Mouse (Mus musculus): ENCODE data around the gene AI464131. TPM values are rescaled to one million over a fixed set of nuclear protein-coding genes. Genes with fewer than 3 reads are reported as not detected.

AI464131 gene
- total RNA-seq (2014; rRNA removed), result 15.9 and 21.7 TPM in 2 replicates
- 27.9 and 28.9 TPM in 2 replicates for polyA plus RNA-seq (2012; rRNA removed)

GRCm38 (mm10) chr4:41502986-41503412 lies at the start of gene AI464131:
AI464131 (minus strand) TSS chr4:41503076.
- TF ChIP-seq CTCF (IDR thresholded peaks at IDR 0.05; ENCODE audit: low read depth, low read length), result no peak
- TF ChIP-seq POLR2A (IDR thresholded peaks at IDR 0.05; ENCODE audit: extremely low read depth, insufficient read depth, low read length), result peak; percentile 80; the same call in 1 of the 2 replicates
- Histone ChIP-seq H3K4me1 (ENCODE audit: control insufficient read depth, insufficient read depth, low read length) (peaks cover 21% of the 10 kb centered on the region), H3K9ac (ENCODE audit: low read depth, low read length) (peak within 1 kb of the TSS; percentile 61), H3K4me3 (ENCODE audit: insufficient read depth, low read depth, low read length) (peak within 1 kb of the TSS; percentile 65), H3K27me3 (ENCODE audit: control insufficient read depth, insufficient read depth, low read length) (no peaks in the 10 kb centered on the region), H3K27ac (replicated peaks; ENCODE audit: insufficient read depth, low read depth, low read length) (peak within 1 kb of the TSS; percentile 76), H3K79me2 (ENCODE audit: control insufficient read depth, insufficient read depth, low read length) (peaks cover 19% of the 10 kb centered on the region), H3K36me3 (ENCODE audit: control insufficient read depth, insufficient read depth, low read length) (peaks cover 9% of the 10 kb centered on the region; the same call in 1 of the 2 replicates)
- peak; percentile 91 for DNase-seq (ENCODE audit: extremely low read depth, low read depth, low spot score)
- WGBS, result under 1% methylated on average over 18 of the region's 18 CpGs

DNA sequence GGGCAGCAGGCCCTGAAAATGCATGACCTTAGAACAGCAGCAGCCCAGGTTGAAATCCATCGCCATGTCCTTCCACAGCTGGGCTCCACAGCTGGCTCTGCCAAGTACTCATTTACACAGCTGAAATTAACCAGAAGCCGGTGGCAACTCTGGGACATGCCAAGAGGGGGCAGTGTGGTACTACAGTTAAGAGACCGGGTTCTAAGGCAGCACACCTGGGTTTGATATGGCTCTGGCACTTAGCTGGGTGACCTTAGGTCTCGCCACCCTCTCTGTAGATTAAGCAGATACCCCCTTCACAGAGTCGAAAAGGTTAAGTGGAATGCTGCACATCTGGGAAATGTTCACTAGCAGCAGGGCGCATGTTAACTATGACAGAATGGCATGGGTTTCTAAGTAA lies 49.7 kb upstream of the AI464131 start:
- no peak overlapping the region for H3K9ac ChIP-seq (ENCODE audit: low read depth, low read length)
- no peaks in the 10 kb centered on the region for H3K27me3 ChIP-seq (ENCODE audit: control insufficient read depth, insufficient read depth, low read length)
- TF ChIP-seq CTCF (IDR thresholded peaks at IDR 0.05; ENCODE audit: low read depth, low read length) (peak; percentile 80), POLR2A (IDR thresholded peaks at IDR 0.05; ENCODE audit: extremely low read depth, insufficient read depth, low read length) (no peak)
- WGBS, result 43% methylated on average over 6 of the region's 6 CpGs
- H3K4me1 ChIP-seq (ENCODE audit: control insufficient read depth, insufficient read depth, low read length), result peaks cover 3% of the 10 kb centered on the region; the same call in 1 of the 2 replicates
- H3K79me2 ChIP-seq (ENCODE audit: control insufficient read depth, insufficient read depth, low read length), result no peaks in the 10 kb centered on the region
- H3K27ac ChIP-seq (replicated peaks; ENCODE audit: insufficient read depth, low read depth, low read length), result no peak overlapping the region
- H3K4me3 ChIP-seq (ENCODE audit: insufficient read depth, low read depth, low read length), result no peak overlapping the region
- no peaks in the 10 kb centered on the region for H3K36me3 ChIP-seq (ENCODE audit: control insufficient read depth, insufficient read depth, low read length)
- DNase-seq (ENCODE audit: extremely low read depth, low read depth, low spot score), result peak; percentile 62

GRCm38 (mm10) chr4:41547086-41547485 lies 44.2 kb upstream of the AI464131 start:
- Histone ChIP-seq H3K27me3 (ENCODE audit: control insufficient read depth, insufficient read depth, low read length) (no peaks in the 10 kb centered on the region), H3K36me3 (ENCODE audit: control insufficient read depth, insufficient read depth, low read length) (no peaks in the 10 kb centered on the region), H3K9ac (ENCODE audit: low read depth, low read length) (no peak overlapping the region), H3K4me3 (ENCODE audit: insufficient read depth, low read depth, low read length) (no peak overlapping the region), H3K4me1 (ENCODE audit: control insufficient read depth, insufficient read depth, low read length) (peaks cover 10% of the 10 kb centered on the region; the same call in 1 of the 2 replicates), H3K27ac (replicated peaks; ENCODE audit: insufficient read depth, low read depth, low read length) (no peak overlapping the region), H3K79me2 (ENCODE audit: control insufficient read depth, insufficient read depth, low read length) (no peaks in the 10 kb centered on the region; the same call in 1 of the 2 replicates)
- 90% methylated on average over 1 of the region's 1 CpGs for WGBS
- TF ChIP-seq CTCF (IDR thresholded peaks at IDR 0.05; ENCODE audit: low read depth, low read length) (no peak), POLR2A (IDR thresholded peaks at IDR 0.05; ENCODE audit: extremely low read depth, insufficient read depth, low read length) (no peak)
- DNase-seq (ENCODE audit: extremely low read depth, low read depth, low spot score), result peak; percentile 16

DNA sequence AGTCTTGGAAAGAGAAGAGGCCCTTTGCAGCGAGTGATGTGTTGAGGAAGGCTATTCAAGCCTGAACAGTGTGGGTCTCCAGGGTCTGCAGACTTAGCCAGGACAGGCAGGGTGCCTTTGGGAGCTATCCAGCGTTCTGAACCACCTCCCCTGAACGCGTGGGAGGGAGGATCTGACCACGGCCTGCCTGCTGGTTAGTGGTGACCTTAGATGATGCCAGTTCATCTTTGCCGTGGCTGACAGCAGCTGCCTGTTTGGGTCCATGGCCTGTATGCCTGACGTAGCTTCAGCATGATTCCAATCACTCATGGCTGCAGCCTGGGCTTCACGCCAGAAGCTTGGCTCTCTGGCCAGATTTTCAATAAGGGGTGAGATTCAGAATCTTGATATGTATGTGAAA lies 43.1 kb upstream of the AI464131 start:
- Histone ChIP-seq H3K79me2 (ENCODE audit: control insufficient read depth, insufficient read depth, low read length) (no peaks in the 10 kb centered on the region; the same call in 1 of the 2 replicates), H3K27me3 (ENCODE audit: control insufficient read depth, insufficient read depth, low read length) (no peaks in the 10 kb centered on the region), H3K4me1 (ENCODE audit: control insufficient read depth, insufficient read depth, low read length) (peaks cover 10% of the 10 kb centered on the region; the same call in 1 of the 2 replicates), H3K9ac (ENCODE audit: low read depth, low read length) (no peak overlapping the region), H3K36me3 (ENCODE audit: control insufficient read depth, insufficient read depth, low read length) (no peaks in the 10 kb centered on the region), H3K4me3 (ENCODE audit: insufficient read depth, low read depth, low read length) (no peak overlapping the region), H3K27ac (replicated peaks; ENCODE audit: insufficient read depth, low read depth, low read length) (no peak overlapping the region)
- peak; percentile 33 for DNase-seq (ENCODE audit: extremely low read depth, low read depth, low spot score)
- 14% methylated on average over 8 of the region's 8 CpGs for WGBS
- TF ChIP-seq POLR2A (IDR thresholded peaks at IDR 0.05; ENCODE audit: extremely low read depth, insufficient read depth, low read length) (no peak), CTCF (IDR thresholded peaks at IDR 0.05; ENCODE audit: low read depth, low read length) (0 out of 2 replicates have a peak, but pooled peaks have one; percentile 4)

DNA sequence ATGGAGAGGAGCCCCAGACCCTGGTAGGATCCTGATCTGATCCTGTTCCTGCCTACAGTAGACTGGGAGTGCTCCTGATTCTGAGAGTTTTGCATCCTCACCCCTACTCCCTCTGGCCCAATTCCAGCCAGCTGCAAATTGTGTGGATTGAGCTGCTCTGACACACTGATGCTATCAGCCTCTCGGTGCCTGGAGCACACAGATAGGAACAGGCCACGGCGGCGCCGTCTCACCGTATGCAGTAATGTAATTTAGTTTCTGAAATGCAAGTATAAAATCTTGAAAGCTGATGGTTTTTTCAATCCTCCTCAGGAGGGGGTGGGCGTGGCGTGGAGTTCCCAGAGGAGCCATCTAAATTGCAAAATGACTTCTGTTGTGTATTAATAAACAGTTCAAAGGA lies 39.3 kb upstream of the AI464131 start:
- H3K4me3 ChIP-seq (ENCODE audit: insufficient read depth, low read depth, low read length), result no peak overlapping the region
- no peaks in the 10 kb centered on the region for H3K36me3 ChIP-seq (ENCODE audit: control insufficient read depth, insufficient read depth, low read length)
- no peaks in the 10 kb centered on the region; the same call in 1 of the 2 replicates for H3K79me2 ChIP-seq (ENCODE audit: control insufficient read depth, insufficient read depth, low read length)
- 95% methylated on average over 8 of the region's 8 CpGs for WGBS
- H3K27me3 ChIP-seq (ENCODE audit: control insufficient read depth, insufficient read depth, low read length), result no peaks in the 10 kb centered on the region
- DNase-seq (ENCODE audit: extremely low read depth, low read depth, low spot score), result no peak
- H3K27ac ChIP-seq (replicated peaks; ENCODE audit: insufficient read depth, low read depth, low read length), result no peak overlapping the region
- TF ChIP-seq CTCF (IDR thresholded peaks at IDR 0.05; ENCODE audit: low read depth, low read length) (no peak), POLR2A (IDR thresholded peaks at IDR 0.05; ENCODE audit: extremely low read depth, insufficient read depth, low read length) (no peak)
- H3K9ac ChIP-seq (ENCODE audit: low read depth, low read length), result no peak overlapping the region
- H3K4me1 ChIP-seq (ENCODE audit: control insufficient read depth, insufficient read depth, low read length), result peaks cover 10% of the 10 kb centered on the region; the same call in 1 of the 2 replicates

DNA sequence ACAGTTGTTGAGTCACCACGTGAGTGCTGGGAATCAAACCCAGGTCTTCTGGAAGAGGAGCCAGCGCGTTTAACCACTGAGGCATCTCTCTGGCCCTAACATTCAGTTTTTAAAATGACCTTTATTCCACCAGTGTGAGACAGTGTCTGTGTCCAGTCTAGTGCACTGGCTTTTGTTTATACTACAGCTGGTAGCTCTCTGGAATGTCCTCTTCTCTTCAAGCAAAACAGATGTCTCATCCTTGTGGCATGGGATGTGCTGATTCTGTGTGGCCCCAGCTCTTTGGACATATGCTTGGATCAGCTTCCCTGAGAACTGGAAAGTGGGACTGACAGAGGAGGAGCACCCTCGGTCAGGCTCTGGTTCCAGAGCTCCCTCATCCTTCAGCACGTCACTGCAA lies 32.0 kb upstream of the AI464131 start:
- no peak overlapping the region for H3K27ac ChIP-seq (replicated peaks; ENCODE audit: insufficient read depth, low read depth, low read length)
- H3K79me2 ChIP-seq (ENCODE audit: control insufficient read depth, insufficient read depth, low read length), result no peaks in the 10 kb centered on the region; the same call in 1 of the 2 replicates
- DNase-seq (ENCODE audit: extremely low read depth, low read depth, low spot score), result no peak
- TF ChIP-seq POLR2A (IDR thresholded peaks at IDR 0.05; ENCODE audit: extremely low read depth, insufficient read depth, low read length), result no peak
- H3K36me3 ChIP-seq (ENCODE audit: control insufficient read depth, insufficient read depth, low read length), result no peaks in the 10 kb centered on the region
- no peak overlapping the region for H3K4me3 ChIP-seq (ENCODE audit: insufficient read depth, low read depth, low read length)
- no peaks in the 10 kb centered on the region for H3K27me3 ChIP-seq (ENCODE audit: control insufficient read depth, insufficient read depth, low read length)
- no peak overlapping the region for H3K9ac ChIP-seq (ENCODE audit: low read depth, low read length)
- WGBS, result 83% methylated on average over 5 of the region's 5 CpGs
- H3K4me1 ChIP-seq (ENCODE audit: control insufficient read depth, insufficient read depth, low read length), result no peaks in the 10 kb centered on the region

Data from liver, adult 2 months (tissue).